12 mouse cellular contexts compared by ENCODE assay signal in the genomic region with DNA sequence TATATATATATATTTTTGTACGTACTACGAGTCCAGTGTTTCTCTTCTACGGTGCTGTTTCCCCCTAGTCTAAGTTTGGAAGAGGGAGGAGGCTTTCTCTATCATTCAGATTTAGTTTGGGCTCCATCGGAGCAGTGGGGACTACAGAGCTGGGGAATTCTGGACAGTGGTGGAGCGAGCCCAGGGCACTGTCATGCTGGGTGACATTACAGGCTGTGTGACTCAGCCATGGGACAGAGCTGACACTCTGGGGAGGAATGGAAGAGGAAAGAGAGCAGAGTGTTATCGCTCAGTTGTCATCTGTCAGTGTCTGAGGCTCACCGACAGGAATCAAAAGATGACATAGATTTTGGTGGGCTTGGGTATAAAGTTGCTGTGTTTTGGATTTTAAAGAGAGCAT.
DNase-seq lines count a peak whose midpoint lies in the region; ATAC-seq and TF ChIP-seq lines count a peak whose summit lies in the region.
"Had no signal": no experiment of that assay in that cellular context is flagged by ENCODE, and none has a peak within 500 bp of the region (broad histone marks: within the 10 kb centered on the region; RNA-seq: fewer than 3 reads in every experiment).

No protein-coding gene starts in this region.

- no peak overlapping the region for H3K4me2 ChIP-seq in neural tube, embryonic 11.5 days (ENCODE audit: low read depth)
- peak overlapping the region; percentile 44; the same call in 1 of the 2 replicates for H3K4me2 ChIP-seq in forebrain, postnatal 0 days (ENCODE audit: low read depth)
- H3K4me2 ChIP-seq in midbrain, embryonic 12.5 days (replicated peaks) = peak overlapping the region; percentile 41; the same call in 1 of the 2 replicates

- ATAC-seq in neural tube, embryonic 11.5 days (ENCODE audit: insufficient read depth, low FRiP score, low TSS enrichment) = peak; percentile 15; the same call in 1 of the 2 replicates
- no peak for ATAC-seq in forebrain, postnatal 0 days
- no peak; the same call in 1 of the 2 replicates for ATAC-seq in midbrain, embryonic 12.5 days (ENCODE audit: low FRiP score, low read depth)
- no peak for ATAC-seq in megakaryocyte progenitor cell, adult 5-6 weeks (replicated peaks; ENCODE audit: poor library complexity)
- ATAC-seq: CD4-positive, CD25-positive, alpha-beta regulatory T cell, adult 4 months; intestine, postnatal 0 days had no signal

- no peak for DNase-seq in neural tube, embryonic 11.5 days (ENCODE audit: low spot score)
- DNase-seq in neural tube, embryonic 10.5 days (ENCODE audit: extremely low spot score, low spot score) = no peak
- no peak for DNase-seq in forebrain, postnatal 0 days
- no peak for DNase-seq in ovary, postnatal 14 days (ENCODE audit: low spot score)
- DNase-seq in cerebellum, adult 11-12 months = no peak
- DNase-seq: gastrocnemius, postnatal 36 days; kidney, postnatal 36 days had no signal

- 68% methylated on average over 7 of the region's 7 CpGs for whole genome bisulfite sequencing in neural tube, embryonic 11.5 days
- WGBS in forebrain, postnatal 0 days = 34% methylated on average over 7 of the region's 7 CpGs
- WGBS in midbrain, embryonic 12.5 days = 62% methylated on average over 7 of the region's 7 CpGs

- peak overlapping the region; percentile 89; the same call in 1 of the 2 replicates for H3K27ac ChIP-seq in neural tube, embryonic 11.5 days (ENCODE audit: low read depth, low read length)
- H3K27ac ChIP-seq in forebrain, postnatal 0 days (ENCODE audit: low read depth, low read length) = no peak overlapping the region
- 0 out of 2 replicates have a peak overlapping the region, but pooled peaks have one; percentile 85 for H3K27ac ChIP-seq in midbrain, embryonic 12.5 days (replicated peaks)
- H3K27ac ChIP-seq: stomach, postnatal 0 days had no signal

- H3K9me3 ChIP-seq in neural tube, embryonic 11.5 days (ENCODE audit: control insufficient read depth, low read length) = no peaks in the 10 kb centered on the region
- H3K9me3 ChIP-seq in forebrain, postnatal 0 days (ENCODE audit: low read length) = no peaks in the 10 kb centered on the region
- no peaks in the 10 kb centered on the region for H3K9me3 ChIP-seq in midbrain, embryonic 12.5 days

- H3K4me3 ChIP-seq in neural tube, embryonic 11.5 days (ENCODE audit: low read depth, low read length) = no peak overlapping the region
- H3K4me3 ChIP-seq in forebrain, postnatal 0 days (ENCODE audit: low read depth, low read length) = no peak overlapping the region
- no peak overlapping the region for H3K4me3 ChIP-seq in midbrain, embryonic 12.5 days

- H3K4me1 ChIP-seq in neural tube, embryonic 11.5 days (ENCODE audit: control insufficient read depth, insufficient read depth, low read length) = peaks cover 19% of the 10 kb centered on the region
- H3K4me1 ChIP-seq in forebrain, postnatal 0 days (ENCODE audit: insufficient read depth) = no peaks in the 10 kb centered on the region; the same call in 1 of the 2 replicates
- peaks cover 38% of the 10 kb centered on the region for H3K4me1 ChIP-seq in midbrain, embryonic 12.5 days

- H3K27me3 ChIP-seq in neural tube, embryonic 11.5 days (ENCODE audit: control insufficient read depth, insufficient read depth, low read length) = no peaks in the 10 kb centered on the region
- H3K27me3 ChIP-seq in forebrain, postnatal 0 days (ENCODE audit: insufficient read depth, low read length) = no peaks in the 10 kb centered on the region
- H3K27me3 ChIP-seq in midbrain, embryonic 12.5 days = 0 out of 2 replicates have a peak, but pooled peaks cover 7% of the 10 kb centered on the region

- TF ChIP-seq CTCF in forebrain, postnatal 0 days (IDR thresholded peaks at IDR 0.05; ENCODE audit: low read depth) = no peak

- H3K36me3 ChIP-seq in neural tube, embryonic 11.5 days (ENCODE audit: control insufficient read depth, insufficient read depth, low read length) = no peaks in the 10 kb centered on the region
- H3K36me3 ChIP-seq in forebrain, postnatal 0 days (ENCODE audit: insufficient read depth) = no peaks in the 10 kb centered on the region
- no peaks in the 10 kb centered on the region for H3K36me3 ChIP-seq in midbrain, embryonic 12.5 days

- H3K9ac ChIP-seq in neural tube, embryonic 11.5 days (ENCODE audit: low read length) = no peak overlapping the region
- no peak overlapping the region for H3K9ac ChIP-seq in forebrain, postnatal 0 days
- H3K9ac ChIP-seq in midbrain, embryonic 12.5 days (replicated peaks) = 0 out of 2 replicates have a peak overlapping the region, but pooled peaks have one; percentile 6
